Mouse (Mus musculus) neural tube, embryonic 14.5 days (tissue): ENCODE measurements around the gene Ldhb. TPM values are rescaled to one million over a fixed set of nuclear protein-coding genes. Genes with fewer than 3 reads are reported as not detected.
"Not testable (repeated sequence)": the region's sequence is repeated elsewhere in the genome, so short reads cannot be mapped to it uniquely, and the experiment has no call there.

Experiments used
- ATAC-seq: fragments of 200-750 bp; cut with Nextera tagmentation; 2 replicates; pipeline ENCODE4 v1.8.0; 2017; ENCODE audit warnings: low read depth, mild to moderate bottlenecking, moderate TSS enrichment, moderate library complexity
- H3K27ac ChIP-seq: fragments of 300-500 bp; sonication (generic); 2 replicates; pipeline ENCODE4 v1.5.1; 2014; ENCODE audit warnings: low read depth, mild to moderate bottlenecking, control low read depth, low read length, moderate library complexity, mixed read lengths
- H3K27me3 ChIP-seq: fragments of 300-500 bp; sonication (generic); 2 replicates; pipeline ENCODE4 v1.6.1; 2014; ENCODE audit warnings: low read length; ENCODE audit not compliant: control insufficient read depth, insufficient read depth
- H3K36me3 ChIP-seq: fragments of 300-500 bp; sonication (generic); 2 replicates; pipeline ENCODE4 v1.6.1; 2014; ENCODE audit warnings: low read length, mixed read lengths; ENCODE audit not compliant: control insufficient read depth, insufficient read depth
- H3K4me1 ChIP-seq: fragments of 300-500 bp; sonication (generic); 2 replicates; pipeline ENCODE4 v1.6.1; 2014; ENCODE audit warnings: low read length; ENCODE audit not compliant: control insufficient read depth, insufficient read depth
- H3K4me2 ChIP-seq: fragments of 300-500 bp; sonication (generic); 2 replicates; pipeline ENCODE4 v1.6.1; 2014; ENCODE audit warnings: mild to moderate bottlenecking, low read depth, low read length, control low read depth
- H3K4me3 ChIP-seq: fragments of 300-500 bp; sonication (generic); 2 replicates; pipeline ENCODE4 v1.5.1; 2014; ENCODE audit warnings: low read depth, low read length, control low read depth, mixed read lengths
- H3K9ac ChIP-seq: fragments of 300-500 bp; sonication (generic); replicated peaks from 2 replicates; pipeline ENCODE4 v1.6.1; 2014; ENCODE audit warnings: low read depth, mild to moderate bottlenecking, control low read depth, low read length, mixed read lengths
- H3K9me3 ChIP-seq: fragments of 300-500 bp; sonication (generic); 2 replicates; pipeline ENCODE4 v1.6.1; 2016; ENCODE audit warnings: low read length; ENCODE audit not compliant: control insufficient read depth
- WGBS: fragments of 180-500 bp; shearing (Covaris S2); extraction: QIAGEN DNeasy Blood & Tissue Kit; methylation state at CpG from one replicate; pipeline ENCODE4 v1.1.7; 2014; 5-methylcytosine and 5-hydroxymethylcytosine counted together
- polyA plus RNA-seq: library from polyadenylated mRNA; unstranded; fragments of >200 nt; fragmentation: Nextera tagmentation; extraction: Ambion mirVana; gene quantifications from 2 replicates; pipeline ENCODE4 v1.2.1, GENCODE M21; 2014

Ldhb gene
- polyA plus RNA-seq, 1 experiment from 2014 or later, result 607 TPM

GRCm38 (mm10) chr6:142507033-142507784, 548 bp downstream of the Ldhb start:
- 1% methylated on average over 30 of the region's 30 CpGs for WGBS
- Histone ChIP-seq H3K27ac (peak overlapping the region; percentile 65), H3K36me3 (no peaks in the 10 kb centered on the region), H3K4me1 (peaks cover 10% of the 10 kb centered on the region; the same call in 1 of the 2 replicates), H3K9me3 (no peaks in the 10 kb centered on the region), H3K4me2 (peak overlapping the region; percentile 70), H3K4me3 (peak overlapping the region; percentile 52), H3K27me3 (no peaks in the 10 kb centered on the region), H3K9ac (peak overlapping the region; percentile 73)
- ATAC-seq, result peak; percentile 71

GRCm38 (mm10) chr6:142506338-142507032, 1.3 kb downstream of the Ldhb start:
- peaks cover 10% of the 10 kb centered on the region; the same call in 1 of the 2 replicates for H3K4me1 ChIP-seq

GRCm38 (mm10) chr6:142503601-142504000, 4.2 kb downstream of the Ldhb start:
- Histone ChIP-seq H3K9ac (no peak overlapping the region), H3K9me3 (no peaks in the 10 kb centered on the region), H3K4me3 (no peak overlapping the region), H3K27me3 (no peaks in the 10 kb centered on the region), H3K27ac (no peak overlapping the region), H3K4me1 (peaks cover 10% of the 10 kb centered on the region; the same call in 1 of the 2 replicates), H3K4me2 (no peak overlapping the region), H3K36me3 (peaks cover 13% of the 10 kb centered on the region; the same call in 1 of the 2 replicates)
- WGBS, result 75% methylated on average over 8 of the region's 8 CpGs
- ATAC-seq, result no peak

More at GRCm38 (mm10) chr6:142506338-142507032, 1.3 kb downstream of the Ldhb start:
- Histone ChIP-seq H3K27me3 (no peaks in the 10 kb centered on the region), H3K36me3 (peaks cover 3% of the 10 kb centered on the region; the same call in 1 of the 2 replicates), H3K9ac (peak overlapping the region; percentile 73), H3K27ac (no peak overlapping the region), H3K4me3 (peak overlapping the region; percentile 52), H3K9me3 (no peaks in the 10 kb centered on the region), H3K4me2 (peak overlapping the region; percentile 70)
- WGBS, result 10% methylated on average over 10 of the region's 10 CpGs
- no peak for ATAC-seq

- ATAC-seq, result no peak
- H3K27ac ChIP-seq, result no peak overlapping the region
- no peak overlapping the region for H3K9ac ChIP-seq
- H3K4me1 ChIP-seq, result peaks cover 10% of the 10 kb centered on the region; the same call in 1 of the 2 replicates
- WGBS, result 84% methylated on average over 10 of the region's 10 CpGs
- H3K9me3 ChIP-seq, result no peaks in the 10 kb centered on the region
- H3K4me3 ChIP-seq, result no peak overlapping the region
- H3K27me3 ChIP-seq, result no peaks in the 10 kb centered on the region
- H3K36me3 ChIP-seq, result peaks cover 15% of the 10 kb centered on the region; the same call in 1 of the 2 replicates
- H3K4me2 ChIP-seq, result no peak overlapping the region
Measured at GRCm38 (mm10) chr6:142502519-142503125, 5.1 kb downstream of the Ldhb start.

- H3K4me2 ChIP-seq, H3K4me3 ChIP-seq, H3K27me3 ChIP-seq, H3K4me1 ChIP-seq, H3K9ac ChIP-seq, ATAC-seq, H3K9me3 ChIP-seq, H3K27ac ChIP-seq: not testable (repeated sequence)
- H3K36me3 ChIP-seq, result peaks cover 35% of the 10 kb centered on the region
- 96% methylated on average over 6 of the region's 6 CpGs for WGBS
Measured at GRCm38 (mm10) chr6:142490114-142490513, 17.6 kb downstream of the Ldhb start.

GRCm38 (mm10) chr6:142487638-142488037, 20.1 kb downstream of the Ldhb start:
- H3K9ac ChIP-seq, result no peak overlapping the region
- no peak for ATAC-seq
- H3K4me3 ChIP-seq, result no peak overlapping the region
- WGBS, result 81% methylated on average over 9 of the region's 9 CpGs
- H3K27me3 ChIP-seq, result no peaks in the 10 kb centered on the region
- no peaks in the 10 kb centered on the region for H3K9me3 ChIP-seq
- peaks cover 18% of the 10 kb centered on the region for H3K36me3 ChIP-seq
- no peak overlapping the region for H3K27ac ChIP-seq
- no peak overlapping the region for H3K4me2 ChIP-seq
- H3K4me1 ChIP-seq, result no peaks in the 10 kb centered on the region

GRCm38 (mm10) chr6:142485478-142486123, 22.2 kb downstream of the Ldhb start:
- WGBS, result 87% methylated on average over 4 of the region's 4 CpGs

GRCm38 (mm10) chr6:142477239-142477638, 30.5 kb downstream of the Ldhb start:
- Histone ChIP-seq H3K9ac (no peak overlapping the region), H3K4me2 (no peak overlapping the region), H3K27ac (no peak overlapping the region), H3K4me1 (no peaks in the 10 kb centered on the region), H3K4me3 (no peak overlapping the region), H3K36me3 (no peaks in the 10 kb centered on the region), H3K9me3 (no peaks in the 10 kb centered on the region), H3K27me3 (no peaks in the 10 kb centered on the region)
- ATAC-seq, result no peak
- WGBS, result 76% methylated on average over 7 of the region's 7 CpGs

More at GRCm38 (mm10) chr6:142485478-142486123, 22.2 kb downstream of the Ldhb start:
- no peak overlapping the region for H3K4me2 ChIP-seq
- H3K4me1 ChIP-seq, result no peaks in the 10 kb centered on the region
- no peak overlapping the region for H3K9ac ChIP-seq
- no peaks in the 10 kb centered on the region for H3K27me3 ChIP-seq
- H3K36me3 ChIP-seq, result peaks cover 11% of the 10 kb centered on the region
- H3K9me3 ChIP-seq, result no peaks in the 10 kb centered on the region
- no peak overlapping the region for H3K27ac ChIP-seq
- H3K4me3 ChIP-seq, result no peak overlapping the region
- no peak for ATAC-seq
